Mouse (Mus musculus): ENCODE data around the gene Kcnq1. TPM values are rescaled to one million over a fixed set of nuclear protein-coding genes. Genes with fewer than 3 reads are reported as not detected.

Gene Kcnq1
- polyA plus RNA-seq, 2 experiments: 1.5 to 1.7 TPM

DNA sequence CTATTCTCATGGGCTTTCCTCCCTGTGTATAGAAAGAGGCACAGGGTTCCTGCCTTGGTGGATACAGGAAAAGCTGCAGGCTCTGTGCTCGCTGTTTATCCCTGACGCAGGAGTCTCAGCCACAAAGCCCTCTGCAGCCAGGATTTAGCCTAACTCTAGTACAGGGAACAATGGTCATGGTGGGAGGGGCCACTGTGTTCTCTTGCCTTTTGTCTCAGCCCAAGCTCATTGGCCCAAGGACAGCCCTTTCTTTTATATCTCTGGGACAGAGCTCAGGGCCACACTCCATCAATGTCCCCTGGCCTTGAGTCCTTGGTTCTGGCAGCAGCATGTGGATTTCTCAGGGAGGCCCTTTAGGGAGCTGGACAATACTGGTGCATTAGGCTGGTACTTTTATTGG is 72.7 kb downstream of the Kcnq1 start:
- WGBS: 83% methylated on average over 2 of the region's 2 CpGs
- ATAC-seq (ENCODE audit: low FRiP score, low read depth) (no peak), DNase-seq (ENCODE audit: low spot score) (no peak)
- no peaks in the 10 kb centered on the region for H3K36me3 ChIP-seq (ENCODE audit: control insufficient read depth, insufficient read depth, low read length)
- TF ChIP-seq POLR2A (IDR thresholded peaks at IDR 0.05; ENCODE audit: borderline replicate concordance, extremely low read depth, insufficient read depth, insufficient read length): no peak
- H3K9ac ChIP-seq (ENCODE audit: low read depth, low read length, severe bottlenecking): no peak overlapping the region
- H3K4me3 ChIP-seq (replicated peaks; ENCODE audit: low read length): no peak overlapping the region
- H3K9me3 ChIP-seq (ENCODE audit: control insufficient read depth, low read length): no peaks in the 10 kb centered on the region
- H3K27ac ChIP-seq (replicated peaks; ENCODE audit: low read depth, low read length): no peak overlapping the region
- peaks cover 14% of the 10 kb centered on the region; the same call in 1 of the 2 replicates for H3K4me1 ChIP-seq (ENCODE audit: control insufficient read depth, insufficient read depth, low read length)
- H3K4me2 ChIP-seq (replicated peaks; ENCODE audit: low read depth, low read length, severe bottlenecking): no peak overlapping the region
- H3K27me3 ChIP-seq (ENCODE audit: control insufficient read depth, insufficient read depth, low read length): no peaks in the 10 kb centered on the region

DNA sequence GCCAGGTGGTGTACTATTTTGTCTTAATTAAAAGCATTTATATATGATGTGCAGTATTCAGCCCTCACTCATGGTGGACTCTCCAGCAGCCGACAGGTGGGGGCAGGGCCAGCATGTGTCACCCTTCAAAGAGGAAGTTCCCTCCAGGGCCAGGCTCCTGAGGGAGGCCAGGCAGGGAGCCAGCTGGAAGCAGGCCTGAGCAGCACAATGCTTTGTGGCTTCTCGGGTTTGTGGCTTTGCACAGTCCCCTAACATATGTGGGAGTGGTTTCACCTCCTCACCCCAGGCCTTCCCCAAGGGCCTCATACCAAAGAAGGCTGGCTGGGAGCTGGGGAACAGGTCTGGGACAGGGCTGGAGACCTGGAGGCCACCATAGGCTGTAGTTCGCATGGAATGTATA is 74.6 kb downstream of the Kcnq1 start:
- H3K9me3 ChIP-seq (ENCODE audit: control insufficient read depth, low read length): no peaks in the 10 kb centered on the region
- H3K4me1 ChIP-seq (ENCODE audit: control insufficient read depth, insufficient read depth, low read length): peaks cover 6% of the 10 kb centered on the region; the same call in 1 of the 2 replicates
- DNase-seq (ENCODE audit: low spot score) (no peak), ATAC-seq (ENCODE audit: low FRiP score, low read depth) (0 out of 2 replicates have a peak, but pooled peaks have one; percentile 41)
- H3K27ac ChIP-seq (replicated peaks; ENCODE audit: low read depth, low read length): no peak overlapping the region
- no peaks in the 10 kb centered on the region for H3K27me3 ChIP-seq (ENCODE audit: control insufficient read depth, insufficient read depth, low read length)
- no peak overlapping the region for H3K9ac ChIP-seq (ENCODE audit: low read depth, low read length, severe bottlenecking)
- no peak overlapping the region for H3K4me3 ChIP-seq (replicated peaks; ENCODE audit: low read length)
- 42% methylated on average over 3 of the region's 3 CpGs for whole genome bisulfite sequencing
- no peak overlapping the region for H3K4me2 ChIP-seq (replicated peaks; ENCODE audit: low read depth, low read length, severe bottlenecking)
- no peaks in the 10 kb centered on the region for H3K36me3 ChIP-seq (ENCODE audit: control insufficient read depth, insufficient read depth, low read length)
- no peak for TF ChIP-seq POLR2A (IDR thresholded peaks at IDR 0.05; ENCODE audit: borderline replicate concordance, extremely low read depth, insufficient read depth, insufficient read length)

DNA sequence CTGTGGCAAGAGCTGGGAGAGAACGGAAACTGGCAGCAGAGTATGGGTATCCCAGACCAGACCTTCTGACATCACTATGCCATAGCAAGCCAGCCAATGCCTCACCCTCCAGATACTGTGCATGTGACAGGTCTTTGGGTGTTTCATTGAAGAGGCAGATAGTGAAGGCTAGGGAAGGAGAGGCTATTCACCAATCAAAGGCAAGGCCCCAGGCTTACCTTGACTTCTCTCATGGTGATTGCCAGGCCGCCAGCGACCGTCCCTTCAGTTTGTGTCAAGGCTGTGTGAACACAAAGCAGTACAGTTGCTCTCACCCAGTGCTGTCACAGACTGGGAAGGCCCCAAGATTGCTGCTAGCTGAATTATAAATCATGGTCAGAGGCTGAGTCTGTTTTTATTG is 75.1 kb downstream of the Kcnq1 start:
- H3K4me2 ChIP-seq (replicated peaks; ENCODE audit: low read depth, low read length, severe bottlenecking): no peak overlapping the region
- H3K9me3 ChIP-seq (ENCODE audit: control insufficient read depth, low read length): no peaks in the 10 kb centered on the region
- H3K36me3 ChIP-seq (ENCODE audit: control insufficient read depth, insufficient read depth, low read length): no peaks in the 10 kb centered on the region
- H3K9ac ChIP-seq (ENCODE audit: low read depth, low read length, severe bottlenecking): no peak overlapping the region
- peaks cover 6% of the 10 kb centered on the region; the same call in 1 of the 2 replicates for H3K4me1 ChIP-seq (ENCODE audit: control insufficient read depth, insufficient read depth, low read length)
- ATAC-seq (ENCODE audit: low FRiP score, low read depth) (no peak), DNase-seq (ENCODE audit: low spot score) (no peak)
- H3K4me3 ChIP-seq (replicated peaks; ENCODE audit: low read length): no peak overlapping the region
- H3K27me3 ChIP-seq (ENCODE audit: control insufficient read depth, insufficient read depth, low read length): no peaks in the 10 kb centered on the region
- no peak overlapping the region for H3K27ac ChIP-seq (replicated peaks; ENCODE audit: low read depth, low read length)
- TF ChIP-seq POLR2A (IDR thresholded peaks at IDR 0.05; ENCODE audit: borderline replicate concordance, extremely low read depth, insufficient read depth, insufficient read length): no peak
- WGBS: 100% methylated on average over 4 of the region's 4 CpGs

DNA sequence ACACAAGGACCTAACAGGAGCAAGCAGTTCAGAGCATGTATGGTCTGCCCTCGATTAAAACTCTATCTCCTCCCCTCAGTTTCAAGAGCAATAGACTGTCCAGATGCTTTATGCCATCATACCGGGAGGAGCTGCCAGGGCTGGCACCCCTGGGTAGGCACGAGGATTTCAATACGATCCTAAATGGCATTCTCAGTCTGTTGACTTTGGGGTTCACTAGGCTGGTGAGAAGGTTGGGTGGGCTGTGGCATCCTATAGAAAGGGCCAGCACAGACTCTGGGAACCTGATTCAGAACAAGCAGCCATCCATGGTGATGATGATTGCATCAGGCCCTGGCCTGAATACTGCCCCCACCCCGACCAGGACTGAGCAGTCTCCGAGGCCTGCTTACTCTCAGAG is 79.3 kb downstream of the Kcnq1 start:
- Histone ChIP-seq H3K36me3 (ENCODE audit: control insufficient read depth, insufficient read depth, low read length) (no peaks in the 10 kb centered on the region), H3K4me1 (ENCODE audit: control insufficient read depth, insufficient read depth, low read length) (peaks cover 11% of the 10 kb centered on the region; the same call in 1 of the 2 replicates), H3K9ac (ENCODE audit: low read depth, low read length, severe bottlenecking) (no peak overlapping the region), H3K27me3 (ENCODE audit: control insufficient read depth, insufficient read depth, low read length) (no peaks in the 10 kb centered on the region), H3K27ac (replicated peaks; ENCODE audit: low read depth, low read length) (no peak overlapping the region), H3K4me2 (replicated peaks; ENCODE audit: low read depth, low read length, severe bottlenecking) (no peak overlapping the region), H3K9me3 (ENCODE audit: control insufficient read depth, low read length) (no peaks in the 10 kb centered on the region), H3K4me3 (replicated peaks; ENCODE audit: low read length) (no peak overlapping the region)
- TF ChIP-seq POLR2A (IDR thresholded peaks at IDR 0.05; ENCODE audit: borderline replicate concordance, extremely low read depth, insufficient read depth, insufficient read length): no peak
- DNase-seq (ENCODE audit: low spot score): no peak
- ATAC-seq (ENCODE audit: low FRiP score, low read depth): no peak
- 86% methylated on average over 6 of the region's 6 CpGs for WGBS

DNA sequence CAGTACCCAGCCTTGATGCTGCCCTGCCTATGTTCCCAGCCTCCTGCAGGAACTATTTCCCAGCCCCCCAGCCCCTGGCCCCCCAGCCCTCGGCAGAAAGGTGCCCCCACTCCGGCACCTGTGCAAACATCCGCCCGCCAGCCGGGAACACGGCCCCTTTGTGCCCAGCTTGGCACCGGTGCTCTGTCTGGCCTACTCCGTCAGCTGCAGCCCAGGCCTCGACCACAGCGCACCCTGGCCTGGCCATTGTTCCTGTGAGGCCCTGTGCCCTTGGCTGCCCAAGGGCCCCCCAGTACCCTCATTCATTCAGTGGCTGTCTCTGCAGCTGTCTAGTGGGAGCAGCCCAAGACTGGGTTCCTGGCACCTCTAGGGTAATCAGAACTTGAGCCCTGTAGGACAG is 80.2 kb downstream of the Kcnq1 start:
- WGBS: 86% methylated on average over 8 of the region's 10 CpGs
- TF ChIP-seq POLR2A (IDR thresholded peaks at IDR 0.05; ENCODE audit: borderline replicate concordance, extremely low read depth, insufficient read depth, insufficient read length): no peak
- no peaks in the 10 kb centered on the region for H3K27me3 ChIP-seq (ENCODE audit: control insufficient read depth, insufficient read depth, low read length)
- no peak for ATAC-seq (ENCODE audit: low FRiP score, low read depth)
- no peaks in the 10 kb centered on the region for H3K9me3 ChIP-seq (ENCODE audit: control insufficient read depth, low read length)
- H3K36me3 ChIP-seq (ENCODE audit: control insufficient read depth, insufficient read depth, low read length): no peaks in the 10 kb centered on the region
- no peak overlapping the region for H3K4me3 ChIP-seq (replicated peaks; ENCODE audit: low read length)
- H3K4me1 ChIP-seq (ENCODE audit: control insufficient read depth, insufficient read depth, low read length): peaks cover 5% of the 10 kb centered on the region; the same call in 1 of the 2 replicates
- H3K4me2 ChIP-seq (replicated peaks; ENCODE audit: low read depth, low read length, severe bottlenecking): no peak overlapping the region
- no peak for DNase-seq (ENCODE audit: low spot score)
- no peak overlapping the region for H3K27ac ChIP-seq (replicated peaks; ENCODE audit: low read depth, low read length)
- no peak overlapping the region for H3K9ac ChIP-seq (ENCODE audit: low read depth, low read length, severe bottlenecking)

DNA sequence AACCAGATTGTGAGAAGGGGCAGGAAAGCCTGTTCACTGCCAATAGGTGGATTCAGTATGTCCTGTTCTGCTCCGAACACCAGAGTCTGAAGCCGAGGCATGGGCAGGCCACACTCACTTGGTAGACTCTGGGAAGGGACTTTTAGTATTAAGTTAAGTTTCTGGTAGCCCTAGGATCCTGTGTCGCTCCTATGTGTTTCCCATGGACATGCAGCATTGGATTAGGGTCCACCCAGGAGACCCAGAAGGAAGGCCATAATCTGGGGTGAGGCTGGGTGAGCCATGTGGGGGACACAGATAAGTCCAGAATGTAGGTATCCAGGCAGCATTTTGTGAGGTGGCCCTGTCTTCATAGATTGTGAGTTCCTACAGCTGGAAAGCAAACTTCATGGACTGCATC is 81.0 kb downstream of the Kcnq1 start:
- Histone ChIP-seq H3K27ac (replicated peaks; ENCODE audit: low read depth, low read length) (no peak overlapping the region; the same call in 1 of the 2 replicates), H3K27me3 (ENCODE audit: control insufficient read depth, insufficient read depth, low read length) (no peaks in the 10 kb centered on the region), H3K4me3 (replicated peaks; ENCODE audit: low read length) (no peak overlapping the region), H3K36me3 (ENCODE audit: control insufficient read depth, insufficient read depth, low read length) (no peaks in the 10 kb centered on the region), H3K4me2 (replicated peaks; ENCODE audit: low read depth, low read length, severe bottlenecking) (no peak overlapping the region), H3K9me3 (ENCODE audit: control insufficient read depth, low read length) (no peaks in the 10 kb centered on the region), H3K4me1 (ENCODE audit: control insufficient read depth, insufficient read depth, low read length) (peaks cover 5% of the 10 kb centered on the region; the same call in 1 of the 2 replicates), H3K9ac (ENCODE audit: low read depth, low read length, severe bottlenecking) (no peak overlapping the region)
- DNase-seq (ENCODE audit: low spot score) (no peak), ATAC-seq (ENCODE audit: low FRiP score, low read depth) (no peak)
- TF ChIP-seq POLR2A (IDR thresholded peaks at IDR 0.05; ENCODE audit: borderline replicate concordance, extremely low read depth, insufficient read depth, insufficient read length): no peak
- WGBS: 98% methylated on average over 3 of the region's 3 CpGs
